Mouse (Mus musculus): ENCODE results near the gene Evi2b. TPM values are rescaled to one million over a fixed set of nuclear protein-coding genes. Genes with fewer than 3 reads are reported as not detected.

Gene Evi2b
- polyA plus RNA-seq, 1 experiment from 2014 or later = 0.36 TPM

DNA sequence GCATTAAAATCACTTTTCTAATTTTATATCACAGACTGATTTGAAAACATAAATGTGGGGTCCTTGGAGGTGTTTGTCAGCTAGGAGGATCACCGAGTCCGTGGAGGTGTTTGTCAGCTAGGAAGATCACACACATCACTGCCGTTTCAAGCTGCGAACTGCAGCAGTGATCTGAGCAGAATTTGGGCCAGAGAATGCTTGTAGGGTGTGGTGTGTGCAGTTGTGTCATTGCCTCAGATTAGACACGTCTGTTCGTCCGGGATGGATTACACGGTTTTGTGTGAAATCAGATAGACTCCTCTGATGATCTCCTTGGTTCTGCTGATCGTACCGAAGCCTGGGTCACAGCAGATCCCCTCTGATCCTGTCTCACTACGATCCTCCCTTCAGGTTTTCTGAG lies 7.2 kb upstream of the Evi2b start:
- H3K4me3 ChIP-seq = no peak overlapping the region
- no peak overlapping the region for H3K27ac ChIP-seq
- no peaks in the 10 kb centered on the region for H3K9me3 ChIP-seq
- DNase-seq (ENCODE audit: extremely low spot score, low spot score) = no peak
- 94% methylated on average over 11 of the region's 11 CpGs for WGBS
- H3K36me3 ChIP-seq (replicated peaks) = peaks cover 50% of the 10 kb centered on the region
- H3K4me1 ChIP-seq = peaks cover 7% of the 10 kb centered on the region; the same call in 1 of the 2 replicates
- no peaks in the 10 kb centered on the region for H3K27me3 ChIP-seq (ENCODE audit: poor library complexity, severe bottlenecking)

DNA sequence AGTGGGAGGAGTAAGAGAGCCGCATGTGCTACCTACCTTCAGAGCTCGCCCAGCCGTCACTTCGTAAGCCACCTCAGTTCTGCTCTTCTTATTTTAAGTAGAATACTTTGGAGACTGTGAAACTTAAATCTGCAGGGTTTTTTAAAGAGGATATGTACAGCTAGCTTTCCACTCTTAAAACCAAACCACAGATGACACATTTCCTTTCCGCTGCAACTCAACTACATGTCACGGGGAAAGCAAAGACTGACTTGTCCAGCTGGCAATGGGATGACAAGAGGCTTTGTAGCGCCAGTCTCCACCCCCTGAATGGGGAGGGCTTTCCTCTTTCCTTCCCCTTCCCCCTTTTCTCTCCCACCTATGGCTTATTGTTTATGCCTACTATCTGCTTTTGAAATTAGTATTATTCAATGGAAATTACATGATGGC lies 6.8 kb upstream of the Evi2b start, which contains the start of the genes Evi2 and Evi2a:
TSS of gene Evi2 (minus strand) at position 257 of the 429 bp plus-strand sequence.
TSS of gene Evi2a (minus strand) at position 277 of the 429 bp plus-strand sequence.
- Histone ChIP-seq H3K4me1 (peaks cover 7% of the 10 kb centered on the region; the same call in 1 of the 2 replicates), H3K36me3 (replicated peaks) (peaks cover 46% of the 10 kb centered on the region), H3K4me3 (no peak within 1 kb of the TSS), H3K27ac (no peak within 1 kb of the TSS), H3K9me3 (no peaks in the 10 kb centered on the region), H3K27me3 (ENCODE audit: poor library complexity, severe bottlenecking) (no peaks in the 10 kb centered on the region)
- no peak for DNase-seq (ENCODE audit: extremely low spot score, low spot score)
- 87% methylated on average over 7 of the region's 7 CpGs for WGBS

DNA sequence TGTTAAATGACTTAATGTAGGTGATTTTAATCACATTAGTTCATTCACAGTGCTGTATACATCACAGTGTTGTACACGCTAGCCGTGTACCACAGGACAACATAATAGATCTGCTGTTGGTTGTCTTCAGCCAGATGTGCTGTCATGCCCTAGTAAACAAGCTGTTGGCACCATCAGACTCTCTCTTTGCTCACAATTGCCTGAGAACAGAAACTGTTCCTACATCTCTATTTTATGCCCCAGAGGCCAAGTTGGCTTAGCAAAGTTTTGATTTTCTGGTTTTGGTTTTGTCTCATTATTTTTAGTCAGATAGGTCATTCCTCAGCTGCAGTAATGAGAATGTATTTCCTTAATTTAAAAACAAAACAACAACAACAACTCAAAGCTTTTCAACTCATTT lies 6.2 kb upstream of the Evi2b start:
- Histone ChIP-seq H3K9me3 (no peaks in the 10 kb centered on the region), H3K36me3 (replicated peaks) (peaks cover 46% of the 10 kb centered on the region), H3K4me3 (no peak overlapping the region), H3K27me3 (ENCODE audit: poor library complexity, severe bottlenecking) (no peaks in the 10 kb centered on the region), H3K4me1 (peaks cover 7% of the 10 kb centered on the region; the same call in 1 of the 2 replicates), H3K27ac (no peak overlapping the region)
- no peak for DNase-seq (ENCODE audit: extremely low spot score, low spot score)
- 95% methylated on average over 2 of the region's 2 CpGs for WGBS

DNA sequence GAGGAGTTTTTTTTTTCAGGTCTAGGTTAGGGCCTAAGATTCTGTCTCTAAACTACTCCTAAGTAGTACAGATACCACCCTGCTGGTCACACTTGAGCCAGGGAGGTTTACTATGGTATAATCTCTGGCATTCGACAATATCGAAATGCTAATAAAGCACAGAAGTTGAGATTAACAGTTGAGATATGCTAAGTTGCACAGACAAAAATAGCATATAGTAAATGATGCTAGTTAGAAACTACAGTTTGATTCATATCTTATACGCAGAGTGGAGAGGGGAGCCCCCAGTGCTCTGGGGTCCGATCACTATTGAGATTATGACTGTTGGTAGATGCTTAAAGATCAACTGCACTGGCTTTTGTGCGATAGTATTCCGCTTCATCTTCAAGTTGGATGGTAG lies 5.7 kb upstream of the Evi2b start:
- Histone ChIP-seq H3K27me3 (ENCODE audit: poor library complexity, severe bottlenecking) (no peaks in the 10 kb centered on the region), H3K4me1 (peaks cover 3% of the 10 kb centered on the region; the same call in 1 of the 2 replicates), H3K4me3 (no peak overlapping the region), H3K27ac (no peak overlapping the region), H3K36me3 (replicated peaks) (peaks cover 47% of the 10 kb centered on the region), H3K9me3 (no peaks in the 10 kb centered on the region)
- 96% methylated on average over 6 of the region's 6 CpGs for WGBS
- no peak for DNase-seq (ENCODE audit: extremely low spot score, low spot score)

DNA sequence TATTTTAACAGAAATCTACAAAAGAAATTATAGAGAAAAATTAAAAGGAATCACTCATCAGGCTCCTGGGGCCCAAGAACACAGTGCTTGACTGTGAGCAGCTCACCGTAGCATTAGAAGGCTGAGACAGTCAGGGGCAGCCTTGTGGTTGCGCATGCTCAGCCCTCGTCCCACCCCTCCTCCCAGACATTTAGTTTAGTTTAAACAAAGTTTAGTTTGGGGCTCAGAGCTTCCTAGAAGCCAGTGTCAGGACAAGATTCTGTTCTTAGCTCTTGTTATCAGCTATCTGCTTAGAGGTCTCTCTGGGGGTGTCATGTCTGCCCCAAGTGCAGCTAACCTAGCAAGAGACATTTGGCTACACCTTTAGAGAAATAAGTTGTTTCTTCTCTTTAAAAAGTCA lies 5.0 kb upstream of the Evi2b start:
- no peak overlapping the region for H3K4me3 ChIP-seq
- no peaks in the 10 kb centered on the region for H3K4me1 ChIP-seq
- no peak overlapping the region for H3K27ac ChIP-seq
- H3K36me3 ChIP-seq (replicated peaks) = peaks cover 51% of the 10 kb centered on the region
- no peaks in the 10 kb centered on the region for H3K9me3 ChIP-seq
- H3K27me3 ChIP-seq (ENCODE audit: poor library complexity, severe bottlenecking) = no peaks in the 10 kb centered on the region
- 95% methylated on average over 3 of the region's 3 CpGs for WGBS
- no peak for DNase-seq (ENCODE audit: extremely low spot score, low spot score)

DNA sequence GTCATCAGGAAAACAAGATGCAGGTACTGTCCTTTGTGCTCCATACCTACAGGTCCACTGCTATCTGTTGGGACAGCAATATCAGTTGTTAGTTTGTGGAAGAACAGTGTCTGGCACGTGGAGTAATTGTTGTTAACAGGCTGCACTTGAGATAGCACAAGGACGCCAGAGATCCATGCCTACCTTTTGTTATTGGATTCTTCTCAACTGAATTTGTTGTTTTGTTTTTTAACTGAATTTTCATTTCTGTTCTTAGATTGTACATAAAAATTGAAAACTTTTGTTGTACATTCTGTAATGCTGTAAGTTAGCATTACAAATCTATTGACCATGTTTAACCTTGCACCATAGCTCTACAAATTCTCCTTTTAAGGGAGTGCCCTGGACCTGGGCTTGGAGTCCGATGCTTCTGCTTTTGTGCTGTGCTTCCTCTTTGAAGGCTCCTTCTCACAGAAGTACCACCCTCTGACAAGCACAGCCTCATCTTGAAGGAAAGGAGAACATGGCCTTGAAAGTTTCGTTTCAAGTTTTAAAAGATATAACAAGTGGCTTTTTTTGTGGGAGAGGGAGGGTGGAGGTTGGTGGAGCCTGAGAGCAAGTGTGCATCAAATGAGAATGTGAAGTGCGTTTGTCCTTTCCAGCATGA lies 4.3 kb upstream of the Evi2b start:
- Histone ChIP-seq H3K27me3 (ENCODE audit: poor library complexity, severe bottlenecking) (no peaks in the 10 kb centered on the region), H3K4me1 (no peaks in the 10 kb centered on the region), H3K27ac (no peak overlapping the region), H3K4me3 (no peak overlapping the region), H3K9me3 (no peaks in the 10 kb centered on the region), H3K36me3 (replicated peaks) (peaks cover 49% of the 10 kb centered on the region)
- WGBS = 94% methylated on average over 5 of the region's 5 CpGs
- DNase-seq (ENCODE audit: extremely low spot score, low spot score) = no peak

DNA sequence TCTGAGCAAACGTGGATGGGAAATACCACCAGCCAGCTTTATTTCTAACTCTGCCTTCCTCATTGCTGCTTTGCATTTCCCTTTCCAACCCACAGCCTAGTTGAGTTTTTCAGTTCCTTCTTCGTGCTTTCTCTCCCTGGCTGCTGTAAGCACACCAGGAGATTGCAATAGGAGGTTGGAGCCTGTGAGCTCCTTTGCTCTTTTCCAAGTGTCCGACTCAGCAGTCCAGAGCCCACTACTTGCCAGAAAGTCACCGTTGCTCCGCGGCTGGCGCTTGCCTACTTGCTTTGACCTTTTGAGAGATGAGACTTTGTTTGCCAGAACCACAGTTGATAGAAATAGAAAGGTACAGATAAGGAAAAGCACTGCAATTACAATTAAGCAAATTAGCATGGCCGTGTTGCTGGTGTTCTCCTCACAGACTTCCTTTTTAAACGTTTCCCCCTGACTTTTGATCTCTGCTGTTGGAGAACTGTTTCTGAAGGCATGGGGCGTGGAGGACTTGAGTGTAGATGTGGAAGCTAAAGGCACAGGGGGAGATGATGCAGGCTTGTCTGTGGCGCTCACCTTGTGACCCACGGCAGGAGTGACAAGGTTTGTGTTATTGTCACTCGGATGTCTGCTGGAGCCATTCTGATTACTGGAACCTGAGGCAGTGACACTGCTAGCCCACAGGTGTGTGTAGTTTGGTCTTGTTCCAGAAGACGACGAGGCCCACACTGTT lies 3.6 kb upstream of the Evi2b start:
- no peaks in the 10 kb centered on the region for H3K4me1 ChIP-seq
- no peaks in the 10 kb centered on the region for H3K27me3 ChIP-seq (ENCODE audit: poor library complexity, severe bottlenecking)
- H3K36me3 ChIP-seq (replicated peaks) = peaks cover 44% of the 10 kb centered on the region
- no peak overlapping the region for H3K27ac ChIP-seq
- WGBS = 87% methylated on average over 15 of the region's 15 CpGs
- no peaks in the 10 kb centered on the region for H3K9me3 ChIP-seq
- H3K4me3 ChIP-seq = no peak overlapping the region
- no peak for DNase-seq (ENCODE audit: extremely low spot score, low spot score)

DNA sequence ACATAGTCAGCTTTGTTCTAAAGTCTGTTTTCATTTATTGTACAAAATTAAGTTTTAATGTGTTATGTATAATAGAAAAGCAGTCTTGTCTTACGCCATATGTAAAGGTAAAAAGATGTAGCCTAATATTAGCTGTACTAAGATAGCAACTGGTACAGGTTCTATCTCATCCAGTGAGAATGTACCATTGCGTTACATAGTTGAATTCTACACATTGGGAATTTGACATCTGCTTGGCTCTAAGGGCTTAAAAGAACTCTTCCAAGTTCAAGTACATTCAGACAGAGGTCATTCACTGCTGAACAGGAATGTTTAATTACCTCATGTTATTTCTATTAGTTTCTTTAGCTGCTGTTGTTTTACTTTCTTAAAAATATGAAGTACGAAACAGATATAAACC lies 3.0 kb upstream of the Evi2b start:
- H3K36me3 ChIP-seq (replicated peaks) = peaks cover 37% of the 10 kb centered on the region
- 96% methylated on average over 3 of the region's 3 CpGs for WGBS
- no peak overlapping the region for H3K4me3 ChIP-seq
- no peaks in the 10 kb centered on the region for H3K9me3 ChIP-seq
- DNase-seq (ENCODE audit: extremely low spot score, low spot score) = no peak
- H3K27me3 ChIP-seq (ENCODE audit: poor library complexity, severe bottlenecking) = no peaks in the 10 kb centered on the region
- H3K4me1 ChIP-seq = no peaks in the 10 kb centered on the region
- no peak overlapping the region for H3K27ac ChIP-seq

DNA sequence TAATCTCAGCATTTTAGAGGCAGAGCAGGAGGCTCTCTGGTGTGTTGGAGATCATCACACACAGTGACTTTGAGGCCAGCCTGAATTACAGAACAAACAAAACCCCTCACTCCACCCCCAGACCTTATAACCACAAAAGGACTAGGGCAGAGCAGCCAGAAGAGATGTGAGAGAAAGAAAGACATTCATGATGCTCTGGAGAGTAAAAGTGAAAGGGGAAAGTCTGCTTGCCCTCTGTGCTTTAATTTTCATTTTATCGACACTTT lies 681 bp upstream of the Evi2b start:
- Histone ChIP-seq H3K27ac (no peak overlapping the region), H3K27me3 (ENCODE audit: poor library complexity, severe bottlenecking) (no peaks in the 10 kb centered on the region), H3K9me3 (no peaks in the 10 kb centered on the region), H3K36me3 (replicated peaks) (peaks cover 26% of the 10 kb centered on the region), H3K4me1 (no peaks in the 10 kb centered on the region), H3K4me3 (no peak overlapping the region)
- no peak for DNase-seq (ENCODE audit: extremely low spot score, low spot score)
- 94% methylated on average over 1 of the region's 1 CpGs for WGBS

DNA sequence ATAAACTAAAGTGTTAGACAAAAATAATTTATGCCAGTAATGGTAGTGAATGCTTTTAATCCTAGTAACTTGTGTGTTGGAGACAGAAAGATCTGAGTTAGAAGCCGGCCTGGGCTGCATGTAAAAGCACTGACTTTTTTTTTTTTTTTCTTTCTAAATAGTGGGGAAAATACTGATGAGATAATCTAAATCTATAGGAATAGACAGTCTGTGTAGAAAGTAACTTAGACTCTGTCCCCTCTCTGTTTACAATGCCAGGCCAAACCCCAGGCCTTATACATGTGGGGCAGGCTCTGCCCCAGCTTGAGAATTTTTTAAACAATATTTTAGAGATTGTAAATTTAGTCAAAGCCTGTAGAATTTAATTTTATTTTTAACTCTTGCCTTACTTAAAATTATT lies 618 bp downstream of the Evi2b start:
- Histone ChIP-seq H3K27me3 (ENCODE audit: poor library complexity, severe bottlenecking) (no peaks in the 10 kb centered on the region), H3K4me1 (no peaks in the 10 kb centered on the region), H3K9me3 (no peaks in the 10 kb centered on the region), H3K27ac (no peak overlapping the region), H3K4me3 (no peak overlapping the region), H3K36me3 (replicated peaks) (peaks cover 15% of the 10 kb centered on the region)
- DNase-seq (ENCODE audit: extremely low spot score, low spot score) = no peak
- WGBS = 91% methylated on average over 1 of the region's 1 CpGs

DNA sequence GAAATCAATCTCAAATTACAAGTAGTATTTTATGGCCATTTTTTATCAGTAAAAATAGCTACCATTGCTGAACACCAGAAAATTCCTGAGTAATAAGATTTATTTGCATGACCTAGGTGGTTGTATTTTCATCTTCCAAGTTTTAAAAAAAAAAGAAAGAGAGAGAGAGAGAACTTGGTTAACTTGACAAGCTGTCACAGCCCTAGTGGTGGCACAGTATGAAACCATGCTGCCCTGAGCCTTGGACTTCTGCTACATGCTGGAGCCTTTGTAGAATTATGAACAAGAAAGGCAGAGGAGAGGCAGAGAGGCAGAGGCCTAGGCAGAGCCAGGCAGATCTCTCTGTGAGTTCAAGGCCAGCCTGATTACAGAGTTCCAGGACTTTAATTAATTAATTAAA lies 1.6 kb downstream of the Evi2b start:
- H3K36me3 ChIP-seq (replicated peaks) = peaks cover 8% of the 10 kb centered on the region

DNA sequence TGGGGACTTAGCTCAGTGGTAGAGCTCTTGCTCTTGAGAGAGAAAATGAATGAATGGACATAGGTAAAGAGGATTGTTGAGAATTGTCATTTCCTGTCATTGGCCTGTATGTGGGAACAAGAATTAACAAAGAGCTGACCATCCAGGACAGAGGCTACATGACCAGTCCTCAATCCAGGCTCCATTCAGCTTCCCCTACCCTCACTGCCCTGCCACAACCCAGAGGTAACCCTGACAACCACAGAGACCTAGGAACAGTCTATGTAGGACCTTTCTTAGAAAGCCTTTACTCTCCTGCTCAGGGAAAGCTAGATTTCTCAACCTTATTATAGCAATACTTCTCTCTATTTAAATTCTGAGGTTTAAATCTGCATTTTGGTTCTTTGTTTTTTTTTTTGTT lies 2.8 kb downstream of the Evi2b start:
- H3K27me3 ChIP-seq (ENCODE audit: poor library complexity, severe bottlenecking) = no peaks in the 10 kb centered on the region
- no peaks in the 10 kb centered on the region for H3K4me1 ChIP-seq
- no peak overlapping the region for H3K4me3 ChIP-seq
- peaks cover 6% of the 10 kb centered on the region; the same call in 1 of the 2 replicates for H3K36me3 ChIP-seq (replicated peaks)
- H3K27ac ChIP-seq = no peak overlapping the region
- DNase-seq (ENCODE audit: extremely low spot score, low spot score) = no peak
- no peaks in the 10 kb centered on the region for H3K9me3 ChIP-seq

More for the DNA sequence above, 1.6 kb downstream of the Evi2b start:
- no peak for DNase-seq (ENCODE audit: extremely low spot score, low spot score)
- H3K9me3 ChIP-seq = no peaks in the 10 kb centered on the region
- no peaks in the 10 kb centered on the region for H3K4me1 ChIP-seq
- H3K4me3 ChIP-seq = no peak overlapping the region
- H3K27me3 ChIP-seq (ENCODE audit: poor library complexity, severe bottlenecking) = no peaks in the 10 kb centered on the region
- no peak overlapping the region for H3K27ac ChIP-seq

DNA sequence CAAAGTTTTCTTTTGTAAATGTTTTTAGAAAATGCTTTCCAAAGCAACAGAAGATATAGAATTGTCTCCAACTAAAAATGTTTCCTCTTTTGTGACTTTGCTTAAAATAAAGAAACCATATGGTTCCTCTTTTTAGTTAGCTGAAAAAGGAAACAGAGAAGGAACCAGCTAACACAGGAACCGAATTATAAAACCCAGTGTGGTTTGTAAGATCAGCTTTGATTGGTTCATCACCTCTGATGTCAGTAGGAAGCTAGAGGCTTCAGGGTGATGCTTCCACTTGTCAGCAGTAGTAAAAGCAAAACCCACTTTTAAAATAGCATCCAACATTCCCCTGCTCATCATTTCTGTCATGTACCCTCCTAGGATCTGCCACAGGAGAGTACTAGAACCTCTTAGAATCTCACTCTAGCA lies 3.7 kb downstream of the Evi2b start:
- DNase-seq (ENCODE audit: extremely low spot score, low spot score) = no peak
- no peaks in the 10 kb centered on the region for H3K9me3 ChIP-seq
- no peaks in the 10 kb centered on the region for H3K4me1 ChIP-seq
- H3K27me3 ChIP-seq (ENCODE audit: poor library complexity, severe bottlenecking) = no peaks in the 10 kb centered on the region
- no peak overlapping the region for H3K4me3 ChIP-seq
- H3K36me3 ChIP-seq (replicated peaks) = peaks cover 8% of the 10 kb centered on the region
- 88% methylated on average over 1 of the region's 1 CpGs for WGBS
- H3K27ac ChIP-seq = no peak overlapping the region

Data from forebrain, embryonic 10.5 days (tissue).